Mouse (Mus musculus) midbrain, postnatal 0 days (tissue): ENCODE data around the gene Akt1. TPM values are rescaled to one million over a fixed set of nuclear protein-coding genes. Genes with fewer than 3 reads are reported as not detected.

Source experiments
- ATAC-seq: fragments of 200-750 bp; cut with Nextera tagmentation; 2 replicates; pipeline ENCODE4 v1.8.0; 2017; ENCODE audit warnings: moderate number of reproducible peaks, mild to moderate bottlenecking, moderate TSS enrichment, moderate library complexity; ENCODE audit not compliant: low FRiP score
- DNase-seq: peaks from one replicate; pipeline ENCODE4 v3.0.0-alpha.2; 2015; ENCODE audit warnings: low spot score
- H3K27ac ChIP-seq: fragments of 300-500 bp; sonication (generic); 2 replicates; pipeline ENCODE4 v1.5.1; 2014; ENCODE audit warnings: low read depth, mild to moderate bottlenecking, low read length, mixed read lengths
- H3K27me3 ChIP-seq: fragments of 300-500 bp; sonication (generic); 2 replicates; pipeline ENCODE4 v1.6.1; 2014; ENCODE audit warnings: low read length, control low read depth, mixed read lengths; ENCODE audit not compliant: insufficient read depth
- H3K36me3 ChIP-seq: fragments of 300-500 bp; sonication (generic); 2 replicates; pipeline ENCODE4 v1.6.1; 2014; ENCODE audit warnings: low read length, control low read depth, mixed read lengths; ENCODE audit not compliant: insufficient read depth
- H3K4me1 ChIP-seq: fragments of 300-500 bp; sonication (generic); 2 replicates; pipeline ENCODE4 v1.6.1; 2014; ENCODE audit warnings: mild to moderate bottlenecking, control low read depth, antibody characterized with exemption, low read length, mixed read lengths; ENCODE audit not compliant: insufficient read depth
- H3K4me2 ChIP-seq: fragments of 300-500 bp; sonication (generic); 2 replicates; pipeline ENCODE4 v1.6.1; 2014; ENCODE audit warnings: low read depth, mild to moderate bottlenecking, low read length, mixed read lengths; ENCODE audit not compliant: poor library complexity, severe bottlenecking
- H3K4me3 ChIP-seq: fragments of 300-500 bp; sonication (generic); 2 replicates; pipeline ENCODE4 v1.5.1; 2014; ENCODE audit warnings: low read depth, mild to moderate bottlenecking, low read length, moderate library complexity
- H3K9ac ChIP-seq: fragments of 300-500 bp; sonication (generic); replicated peaks from 2 replicates; pipeline ENCODE4 v1.6.1; 2014; ENCODE audit warnings: mild to moderate bottlenecking, low read length, moderate library complexity, mixed read lengths; ENCODE audit not compliant: poor library complexity, severe bottlenecking
- H3K9me3 ChIP-seq: fragments of 300-500 bp; sonication (generic); 2 replicates; pipeline ENCODE4 v1.6.1; 2016; ENCODE audit warnings: low read length, control low read depth
- CTCF ChIP-seq: IDR thresholded peaks from 2 replicates; pipeline ENCODE4 v1.5.1; 2016; ENCODE audit warnings: antibody characterized with exemption, mild to moderate bottlenecking
- WGBS: fragments of 180-500 bp; shearing (Covaris S2); extraction: QIAGEN DNeasy Blood & Tissue Kit; methylation state at CpG from one replicate; pipeline ENCODE4 v1.1.7; 2014; 5-methylcytosine and 5-hydroxymethylcytosine counted together
- polyA plus RNA-seq: library from polyadenylated mRNA; unstranded; fragments of >200 nt; fragmentation: Nextera tagmentation; extraction: Ambion mirVana; gene quantifications from 2 replicates; pipeline ENCODE4 v1.2.1, GENCODE M21; 2015
- total RNA-seq: library from RNA; depleted of rRNA; stranded (reverse); fragments of >200 nt; gene quantifications from 2 replicates; pipeline ENCODE4 v1.2.3, GENCODE M21; 2014

The Akt1 gene
- total and polyA plus RNA-seq, 2 experiments from 2014 or later, result 93.3 to 201 TPM

- Histone ChIP-seq H3K9me3 (no peaks in the 10 kb centered on the region), H3K27ac (no peak overlapping the region; the same call in 1 of the 2 replicates), H3K4me3 (no peak overlapping the region), H3K4me2 (no peak overlapping the region), H3K9ac (no peak overlapping the region), H3K4me1 (peaks cover 10% of the 10 kb centered on the region), H3K27me3 (no peaks in the 10 kb centered on the region), H3K36me3 (peaks cover 48% of the 10 kb centered on the region)
- no peak for TF ChIP-seq CTCF
- 53% methylated on average over 3 of the region's 3 CpGs for WGBS
- DNase-seq, result no peak
- ATAC-seq, result no peak
Observed at GRCm38 (mm10) chr12:112661327-112661605, 13.4 kb downstream of the Akt1 start.

- Histone ChIP-seq H3K9ac (no peak overlapping the region), H3K4me1 (peaks cover 8% of the 10 kb centered on the region), H3K27ac (no peak overlapping the region; the same call in none of the 2 replicates), H3K9me3 (no peaks in the 10 kb centered on the region), H3K4me3 (no peak overlapping the region), H3K36me3 (peaks cover 54% of the 10 kb centered on the region), H3K4me2 (no peak overlapping the region), H3K27me3 (no peaks in the 10 kb centered on the region)
- peak; percentile 88 for DNase-seq
- WGBS, result 24% methylated on average over 5 of the region's 5 CpGs
- 0 out of 2 replicates have a peak, but pooled peaks have one; percentile 5 for TF ChIP-seq CTCF
- ATAC-seq, result 0 out of 2 replicates have a peak, but pooled peaks have one; percentile 11
Observed at GRCm38 (mm10) chr12:112660576-112661326, 13.9 kb downstream of the Akt1 start.

DNA sequence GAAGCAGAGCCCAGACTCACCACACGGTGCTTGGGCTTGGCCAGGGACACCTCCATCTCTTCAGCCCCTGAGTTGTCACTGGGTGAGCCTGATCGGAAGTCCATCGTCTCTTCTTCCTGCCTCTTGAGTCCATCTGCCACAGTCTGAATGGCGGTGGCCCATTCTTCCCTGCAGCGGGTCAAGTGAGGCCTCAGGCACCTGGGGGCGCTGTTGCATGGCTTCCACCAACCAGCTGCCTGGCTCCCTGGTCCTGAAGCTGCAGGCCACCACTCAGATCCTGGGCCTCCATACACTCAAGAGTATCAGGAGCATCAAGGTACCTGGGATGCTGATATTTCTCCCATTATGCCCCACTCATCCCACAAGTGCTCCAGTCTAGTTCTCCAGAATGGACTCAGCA is 15.6 kb downstream of the Akt1 start:
- H3K27me3 ChIP-seq, result no peaks in the 10 kb centered on the region
- H3K36me3 ChIP-seq, result peaks cover 68% of the 10 kb centered on the region
- no peak overlapping the region for H3K9ac ChIP-seq
- no peaks in the 10 kb centered on the region for H3K9me3 ChIP-seq
- peak; percentile 59 for TF ChIP-seq CTCF
- H3K4me3 ChIP-seq, result no peak overlapping the region
- no peak overlapping the region for H3K27ac ChIP-seq
- no peak overlapping the region for H3K4me2 ChIP-seq
- H3K4me1 ChIP-seq, result no peaks in the 10 kb centered on the region
- 74% methylated on average over 6 of the region's 6 CpGs for WGBS
- DNase-seq, result no peak
- no peak for ATAC-seq

- H3K36me3 ChIP-seq, result peaks cover 68% of the 10 kb centered on the region
- H3K9me3 ChIP-seq, result no peaks in the 10 kb centered on the region
- H3K4me1 ChIP-seq, result no peaks in the 10 kb centered on the region
- no peak overlapping the region for H3K4me3 ChIP-seq
- H3K9ac ChIP-seq, result no peak overlapping the region
- WGBS, result 93% methylated on average over 7 of the region's 7 CpGs
- H3K27me3 ChIP-seq, result no peaks in the 10 kb centered on the region
- peak; percentile 54 for DNase-seq
- no peak overlapping the region for H3K4me2 ChIP-seq
- TF ChIP-seq CTCF, result no peak
- no peak overlapping the region for H3K27ac ChIP-seq
- no peak for ATAC-seq
Observed at GRCm38 (mm10) chr12:112658619-112659018, 16.1 kb downstream of the Akt1 start.

DNA sequence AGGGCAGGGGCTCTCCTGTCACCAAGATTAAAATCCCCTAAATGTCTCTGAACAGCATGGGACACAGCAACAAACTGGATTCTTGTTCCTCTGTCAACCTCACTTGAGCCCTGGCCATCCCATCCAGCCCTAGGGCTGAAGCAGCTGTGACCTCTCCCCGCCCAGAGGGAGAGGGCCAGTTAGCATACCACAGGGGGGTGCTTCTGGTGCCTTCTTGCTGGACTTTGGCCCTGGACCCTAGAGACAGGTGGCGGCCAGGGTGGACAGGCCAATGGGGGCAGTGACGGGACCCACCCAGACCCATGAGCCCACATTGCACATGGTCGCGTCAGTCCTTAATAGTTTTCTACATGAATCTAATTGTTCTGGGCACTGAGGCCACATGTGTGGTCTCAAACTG is 20.6 kb downstream of the Akt1 start:
- H3K36me3 ChIP-seq, result peaks cover 54% of the 10 kb centered on the region

DNA sequence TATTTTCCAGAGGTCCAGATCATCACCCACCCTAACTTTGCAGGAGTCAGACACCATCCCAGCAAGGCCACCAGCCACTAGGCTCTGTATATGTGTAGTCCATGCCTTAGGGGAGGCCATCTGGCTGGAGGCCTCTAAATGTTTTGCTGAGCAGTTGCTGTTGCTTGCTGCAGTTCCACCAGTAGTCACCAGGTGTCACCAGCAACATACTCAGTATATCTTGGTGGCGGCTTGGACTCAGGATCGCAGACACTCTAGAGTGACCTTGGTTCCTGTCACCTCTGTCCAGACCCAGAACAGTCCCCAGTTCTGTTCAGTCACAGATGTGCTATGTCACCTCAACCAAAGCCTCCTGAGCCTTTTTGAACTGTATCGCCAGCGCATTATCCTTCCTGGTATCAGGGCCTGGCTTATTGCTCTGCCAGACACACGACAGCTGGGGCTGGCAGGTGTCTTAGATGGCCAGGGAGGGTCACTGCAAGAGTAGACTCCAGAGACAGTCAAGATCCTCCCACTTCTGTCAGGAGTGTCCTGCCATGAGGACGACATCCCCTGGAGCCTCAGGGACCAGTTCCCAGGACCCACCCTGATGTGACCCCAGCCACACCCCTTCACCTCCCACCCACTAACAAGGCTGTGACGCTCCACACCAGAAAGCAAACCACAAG is 21.4 kb downstream of the Akt1 start:
- Histone ChIP-seq H3K9ac (no peak overlapping the region), H3K4me2 (no peak overlapping the region), H3K27ac (no peak overlapping the region), H3K9me3 (no peaks in the 10 kb centered on the region), H3K4me3 (no peak overlapping the region), H3K4me1 (no peaks in the 10 kb centered on the region), H3K36me3 (peaks cover 49% of the 10 kb centered on the region), H3K27me3 (no peaks in the 10 kb centered on the region)
- ATAC-seq (peak; percentile 36), DNase-seq (peak; percentile 91)
- peak; percentile 93 for TF ChIP-seq CTCF
- 46% methylated on average over 7 of the region's 7 CpGs for WGBS

More for the DNA sequence above, 20.6 kb downstream of the Akt1 start:
- Histone ChIP-seq H3K27me3 (no peaks in the 10 kb centered on the region), H3K9me3 (no peaks in the 10 kb centered on the region), H3K4me3 (no peak overlapping the region), H3K4me1 (no peaks in the 10 kb centered on the region), H3K9ac (no peak overlapping the region), H3K4me2 (no peak overlapping the region), H3K27ac (no peak overlapping the region)
- WGBS, result 81% methylated on average over 5 of the region's 5 CpGs
- TF ChIP-seq CTCF, result no peak
- no peak for DNase-seq
- ATAC-seq, result no peak
